Mouse (Mus musculus) kidney, adult 9 months (tissue): ENCODE data around the gene Prss30.
"Not testable (repeated sequence)": the region's sequence is repeated elsewhere in the genome, so short reads cannot be mapped to it uniquely, and the experiment has no call there.

Experiments
- DNase-seq: peaks from one replicate; pipeline ENCODE4 v3.0.0; 2022

Gene Prss30

GRCm38 (mm10) chr17:23982912-23983311 lies 2.5 kb upstream of the Prss30 start:
- peak; percentile 49 for DNase-seq

- DNase-seq, result no peak
These were observed 895 bp downstream of the Prss30 start for GRCm38 (mm10) chr17:23979471-23979870.

GRCm38 (mm10) chr17:23976665-23977064 lies 3.7 kb downstream of the Prss30 start:
- peak; percentile 52 for DNase-seq

- no peak for DNase-seq
These were observed 9.1 kb downstream of the Prss30 start for GRCm38 (mm10) chr17:23971315-23971714.

GRCm38 (mm10) chr17:23969231-23969630 lies 11.1 kb downstream of the Prss30 start:
- DNase-seq, result peak; percentile 89

- peak; percentile 61 for DNase-seq
These were observed 11.6 kb downstream of the Prss30 start for GRCm38 (mm10) chr17:23968780-23969179.

GRCm38 (mm10) chr17:23966658-23967401 lies 13.5 kb downstream of the Prss30 start:
- peak; percentile 73 for DNase-seq

GRCm38 (mm10) chr17:23965805-23966425 lies 14.5 kb downstream of the Prss30 start:
- no peak for DNase-seq

GRCm38 (mm10) chr17:23961573-23962122 lies 18.7 kb downstream of the Prss30 start:
- no peak for DNase-seq

GRCm38 (mm10) chr17:23960084-23960738 lies 20.2 kb downstream of the Prss30 start:
- DNase-seq, result peak; percentile 88

- no peak for DNase-seq
These were observed 25.2 kb downstream of the Prss30 start, which contains the start of gene Sbpl for GRCm38 (mm10) chr17:23955174-23955573. Gene Sbpl, minus strand, starts transcription at chr17:23955274.

GRCm38 (mm10) chr17:23950828-23951227 lies 29.5 kb downstream of the Prss30 start:
- not testable (repeated sequence) for DNase-seq

GRCm38 (mm10) chr17:23949068-23949467 lies 31.3 kb downstream of the Prss30 start:
- no peak for DNase-seq

GRCm38 (mm10) chr17:23947486-23947885 lies 32.9 kb downstream of the Prss30 start:
- not testable (repeated sequence) for DNase-seq

- DNase-seq, result no peak
These were observed 39.0 kb downstream of the Prss30 start, which contains the start of gene Sbp for GRCm38 (mm10) chr17:23941372-23941771. Gene Sbp, plus strand, starts transcription at chr17:23941672.

- no peak for DNase-seq
These were observed 49.2 kb downstream of the Prss30 start for GRCm38 (mm10) chr17:23931157-23931556.

GRCm38 (mm10) chr17:23925090-23925493 lies 55.3 kb downstream of the Prss30 start:
- DNase-seq, result peak; percentile 44

- peak; percentile 94 for DNase-seq
These were observed 55.8 kb downstream of the Prss30 start for GRCm38 (mm10) chr17:23924531-23925007.
